Mouse (Mus musculus) testis, adult 2 months (tissue): Measurements from ENCODE around the gene Jdp2.

Source experiments
- CTCF ChIP-seq: fragments of 200-500 bp; IDR thresholded peaks from 2 replicates; pipeline ENCODE4 v1.5.1; 2012; ENCODE audit warnings: low read depth, mild to moderate bottlenecking, inconsistent platforms, low read length, moderate library complexity; ENCODE audit not compliant: control insufficient read depth, insufficient read depth, insufficient replicate concordance
- POLR2A ChIP-seq: fragments of 200-500 bp; IDR thresholded peaks from 2 replicates; pipeline ENCODE4 v1.6.1; 2012; ENCODE audit warnings: low read depth, mild to moderate bottlenecking, inconsistent platforms, low read length, moderate library complexity; ENCODE audit not compliant: control insufficient read depth

- TF ChIP-seq POLR2A (no peak), CTCF (no peak)
Observed at GRCm38 (mm10) chr12:85568298-85568697, 30.5 kb upstream of the Jdp2 start.
